ENCODE assay signal across 11 mouse cellular contexts in genomic region chr6:109433596-109433995, GRCm38 (mm10).
"Had no signal": no experiment of that assay in that cellular context is flagged by ENCODE, and none has a peak within 500 bp of the region (broad histone marks: within the 10 kb centered on the region; RNA-seq: fewer than 3 reads in every experiment).

No protein-coding gene starts in this region.

- ATAC-seq: liver, embryonic 12.5 days had no signal

- DNase-seq: kidney, adult 11 months; kidney, adult 8-10 months; kidney, postnatal 10 days; kidney, postnatal 36 days; layer of hippocampus, postnatal 36 days; liver; lung, adult 18-20 months; retina, postnatal 1 day; thymus, adult 18-20 months; thymus, postnatal 36 days had no signal
